Mouse (Mus musculus) mesoderm, embryonic 11.5 days (tissue): Measurements from ENCODE around the gene Rfx4.

Experiments
- DNase-seq: peaks from one replicate; pipeline ENCODE4 v3.0.0-alpha.2; 2012; ENCODE audit warnings: low read depth, low spot score

Rfx4 gene

GRCm38 (mm10) chr10:84758483-84759431 lies 2.9 kb downstream of the Rfx4 start:
- DNase-seq: no peak

- no peak for DNase-seq
Measured at GRCm38 (mm10) chr10:84759511-84760117, 3.8 kb downstream of the Rfx4 start.

- DNase-seq: peak; percentile 76
Measured at GRCm38 (mm10) chr10:84760118-84761111, 4.6 kb downstream of the Rfx4 start.

- no peak for DNase-seq
Measured at GRCm38 (mm10) chr10:84768766-84769165, 12.9 kb downstream of the Rfx4 start.

GRCm38 (mm10) chr10:84772380-84773130 lies 16.7 kb downstream of the Rfx4 start:
- no peak for DNase-seq

GRCm38 (mm10) chr10:84773889-84774288 lies 18.0 kb downstream of the Rfx4 start:
- no peak for DNase-seq

GRCm38 (mm10) chr10:84774573-84774972 lies 18.7 kb downstream of the Rfx4 start:
- DNase-seq: no peak

- no peak for DNase-seq
Measured at GRCm38 (mm10) chr10:84777109-84777508, 21.2 kb downstream of the Rfx4 start.

- no peak for DNase-seq
Measured at GRCm38 (mm10) chr10:84777974-84778373, 22.1 kb downstream of the Rfx4 start.

GRCm38 (mm10) chr10:84780828-84781227 lies 25.0 kb downstream of the Rfx4 start:
- no peak for DNase-seq

- no peak for DNase-seq
Measured at GRCm38 (mm10) chr10:84785339-84785738, 29.5 kb downstream of the Rfx4 start.

GRCm38 (mm10) chr10:84790323-84790722 lies 34.5 kb downstream of the Rfx4 start:
- no peak for DNase-seq

- no peak for DNase-seq
Measured at GRCm38 (mm10) chr10:84791181-84791580, 35.3 kb downstream of the Rfx4 start.

GRCm38 (mm10) chr10:84801521-84801920 lies 45.7 kb downstream of the Rfx4 start:
- no peak for DNase-seq

- no peak for DNase-seq
Measured at GRCm38 (mm10) chr10:84803216-84803844, 47.5 kb downstream of the Rfx4 start.

- DNase-seq: no peak
Measured at GRCm38 (mm10) chr10:84805576-84805975, 49.7 kb downstream of the Rfx4 start.

- DNase-seq: no peak
Measured at GRCm38 (mm10) chr10:84807206-84807605, 51.3 kb downstream of the Rfx4 start.

GRCm38 (mm10) chr10:84810030-84810849 lies 54.4 kb downstream of the Rfx4 start:
- DNase-seq: no peak

- no peak for DNase-seq
Measured at GRCm38 (mm10) chr10:84811171-84811912, 55.5 kb downstream of the Rfx4 start.
